Mouse (Mus musculus) lung, postnatal 10 days (tissue): ENCODE data around the gene Bclaf1.

ENCODE experiments used
- DNase-seq: peaks from one replicate; pipeline ENCODE4 v3.0.0; 2021

The Bclaf1 gene

GRCm38 (mm10) chr10:20326226-20326625 lies 14.0 kb downstream of the Bclaf1 start:
- DNase-seq = no peak

GRCm38 (mm10) chr10:20331262-20331661 lies 19.0 kb downstream of the Bclaf1 start:
- no peak for DNase-seq

- no peak for DNase-seq
These were observed 25.6 kb downstream of the Bclaf1 start for GRCm38 (mm10) chr10:20337872-20338271.

- DNase-seq = no peak
These were observed 33.5 kb downstream of the Bclaf1 start for GRCm38 (mm10) chr10:20345736-20346135.

- peak; percentile 94 for DNase-seq
These were observed 35.3 kb downstream of the Bclaf1 start, which contains the start of gene Mtfr2 for GRCm38 (mm10) chr10:20347285-20348214. TSS of gene Mtfr2 (plus strand) at chr10:20347770.

- DNase-seq = no peak
These were observed 36.6 kb downstream of the Bclaf1 start for GRCm38 (mm10) chr10:20348894-20349293.

- peak; percentile 21 for DNase-seq
These were observed 49.5 kb downstream of the Bclaf1 start for GRCm38 (mm10) chr10:20361542-20362449.

- no peak for DNase-seq
These were observed 50.3 kb downstream of the Bclaf1 start for GRCm38 (mm10) chr10:20362450-20363118.

- no peak for DNase-seq
These were observed 59.8 kb downstream of the Bclaf1 start for GRCm38 (mm10) chr10:20372046-20372445.

GRCm38 (mm10) chr10:20377621-20378020 lies 65.4 kb downstream of the Bclaf1 start:
- DNase-seq = no peak

GRCm38 (mm10) chr10:20379071-20379735 lies 66.9 kb downstream of the Bclaf1 start:
- peak; percentile 59 for DNase-seq

- DNase-seq = no peak
These were observed 68.5 kb downstream of the Bclaf1 start for GRCm38 (mm10) chr10:20380798-20381197.

GRCm38 (mm10) chr10:20381352-20381751 lies 69.1 kb downstream of the Bclaf1 start:
- no peak for DNase-seq

- no peak for DNase-seq
These were observed 70.6 kb downstream of the Bclaf1 start for GRCm38 (mm10) chr10:20382807-20383419.

GRCm38 (mm10) chr10:20390568-20390967 lies 78.3 kb downstream of the Bclaf1 start:
- DNase-seq = no peak
